Mouse (Mus musculus) right cerebral cortex, postnatal 25 days (tissue): ENCODE measurements around the gene Nfs1.
"Not testable (repeated sequence)": the region's sequence is repeated elsewhere in the genome, so short reads cannot be mapped to it uniquely, and the experiment has no call there.

Experiments
- DNase-seq: peaks from one replicate; pipeline ENCODE4 v3.0.0; 2022

Gene Nfs1

GRCm38 (mm10) chr2:156143367-156143766, 619 bp downstream of the Nfs1 start:
- DNase-seq: no peak

GRCm38 (mm10) chr2:156142820-156143219, 1.2 kb downstream of the Nfs1 start:
- no peak for DNase-seq

GRCm38 (mm10) chr2:156135695-156136094, 8.3 kb downstream of the Nfs1 start:
- DNase-seq: no peak

- no peak for DNase-seq
These were observed 9.8 kb downstream of the Nfs1 start for GRCm38 (mm10) chr2:156134161-156134560.

GRCm38 (mm10) chr2:156126992-156127391, 17.0 kb downstream of the Nfs1 start, which contains the start of gene Gm28036:
Gm28036 (minus strand) TSS chr2:156127092.
- no peak for DNase-seq

GRCm38 (mm10) chr2:156123731-156124130, 20.3 kb downstream of the Nfs1 start:
- no peak for DNase-seq

GRCm38 (mm10) chr2:156119566-156119965, 24.4 kb downstream of the Nfs1 start:
- DNase-seq: no peak

- not testable (repeated sequence) for DNase-seq
These were observed 31.9 kb downstream of the Nfs1 start for GRCm38 (mm10) chr2:156112080-156112423.

- DNase-seq: peak; percentile 93
These were observed 32.5 kb downstream of the Nfs1 start, which contains the start of the genes Cpne1 and Rbm12 for GRCm38 (mm10) chr2:156111358-156112079. Cpne1 (minus strand) TSS chr2:156111965. Rbm12 (minus strand) TSS chr2:156111978.

GRCm38 (mm10) chr2:156110627-156111357, 33.2 kb downstream of the Nfs1 start:
- DNase-seq: peak; percentile 22

- DNase-seq: no peak
These were observed 52.1 kb downstream of the Nfs1 start for GRCm38 (mm10) chr2:156091926-156092325.

GRCm38 (mm10) chr2:156089799-156090198, 54.2 kb downstream of the Nfs1 start:
- no peak for DNase-seq

GRCm38 (mm10) chr2:156087391-156088110, 56.4 kb downstream of the Nfs1 start:
- DNase-seq: no peak

- DNase-seq: no peak
These were observed 59.4 kb downstream of the Nfs1 start for GRCm38 (mm10) chr2:156084541-156084940.

- no peak for DNase-seq
These were observed 63.6 kb downstream of the Nfs1 start for GRCm38 (mm10) chr2:156080391-156080790.

- no peak for DNase-seq
These were observed 64.3 kb downstream of the Nfs1 start for GRCm38 (mm10) chr2:156079674-156080073.

GRCm38 (mm10) chr2:156079183-156079560, 64.8 kb downstream of the Nfs1 start:
- DNase-seq: no peak

- no peak for DNase-seq
These were observed 65.4 kb downstream of the Nfs1 start for GRCm38 (mm10) chr2:156078421-156079182.

- no peak for DNase-seq
These were observed 66.5 kb downstream of the Nfs1 start for GRCm38 (mm10) chr2:156077461-156077860.

- DNase-seq: no peak
These were observed 70.3 kb downstream of the Nfs1 start for GRCm38 (mm10) chr2:156073725-156074124.
